Mouse (Mus musculus) R1 (cell line): Measurements from ENCODE around the gene Mrln.
A peak's percentile ranks its signal among the peaks of the same experiment; 100 is the strongest.

Experiments used
- DNase-seq: peaks from one replicate; pipeline ENCODE4 v3.0.0-alpha.2; 2018; ENCODE audit warnings: low read depth, low spot score

Gene Mrln

DNA sequence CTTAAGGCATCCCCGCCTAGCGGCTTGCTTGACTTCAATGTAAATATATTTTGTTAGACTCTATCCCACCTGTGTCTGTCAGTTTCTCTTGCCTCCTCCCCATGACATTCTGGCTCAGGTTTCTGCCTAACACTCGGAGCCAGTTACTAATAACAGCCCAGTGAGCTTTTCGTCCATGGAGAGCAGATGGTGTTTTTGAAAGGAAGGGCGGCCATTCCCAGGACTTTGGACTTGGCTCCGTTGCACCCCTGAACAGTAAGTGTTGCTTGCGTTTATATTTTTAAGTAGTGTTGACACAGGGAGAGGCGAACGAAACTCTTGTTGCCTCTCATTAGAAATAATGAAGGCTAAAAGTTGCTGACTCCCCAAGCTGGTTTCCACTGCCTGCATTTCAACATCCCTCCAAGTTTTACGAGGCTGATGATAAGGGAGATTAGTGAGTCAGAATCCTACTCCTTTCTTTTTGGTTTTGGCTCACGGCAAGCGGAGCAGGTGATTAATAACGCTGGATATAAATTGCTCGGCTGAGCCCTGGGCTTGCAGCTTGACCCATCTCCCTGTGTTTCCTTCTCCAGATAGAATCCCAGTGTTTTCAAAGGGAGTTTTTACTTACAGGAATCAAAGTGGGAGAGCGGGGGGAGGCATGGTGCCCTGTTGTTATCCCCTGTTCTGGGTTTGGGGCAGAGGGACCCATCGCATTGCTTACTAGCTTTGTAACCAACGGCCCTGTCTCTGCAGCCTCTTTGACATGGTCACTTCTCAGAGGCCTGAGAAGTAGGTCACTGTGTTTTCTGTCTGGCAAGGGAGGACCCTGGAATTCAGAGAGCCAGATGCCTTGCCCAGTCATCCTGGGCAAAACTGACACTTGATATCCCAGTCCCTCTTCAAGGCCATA, at the start of gene Mrln:
Mrln (plus strand) TSS at position 160 of the 895 bp plus-strand sequence.
- DNase-seq, result no peak

DNA sequence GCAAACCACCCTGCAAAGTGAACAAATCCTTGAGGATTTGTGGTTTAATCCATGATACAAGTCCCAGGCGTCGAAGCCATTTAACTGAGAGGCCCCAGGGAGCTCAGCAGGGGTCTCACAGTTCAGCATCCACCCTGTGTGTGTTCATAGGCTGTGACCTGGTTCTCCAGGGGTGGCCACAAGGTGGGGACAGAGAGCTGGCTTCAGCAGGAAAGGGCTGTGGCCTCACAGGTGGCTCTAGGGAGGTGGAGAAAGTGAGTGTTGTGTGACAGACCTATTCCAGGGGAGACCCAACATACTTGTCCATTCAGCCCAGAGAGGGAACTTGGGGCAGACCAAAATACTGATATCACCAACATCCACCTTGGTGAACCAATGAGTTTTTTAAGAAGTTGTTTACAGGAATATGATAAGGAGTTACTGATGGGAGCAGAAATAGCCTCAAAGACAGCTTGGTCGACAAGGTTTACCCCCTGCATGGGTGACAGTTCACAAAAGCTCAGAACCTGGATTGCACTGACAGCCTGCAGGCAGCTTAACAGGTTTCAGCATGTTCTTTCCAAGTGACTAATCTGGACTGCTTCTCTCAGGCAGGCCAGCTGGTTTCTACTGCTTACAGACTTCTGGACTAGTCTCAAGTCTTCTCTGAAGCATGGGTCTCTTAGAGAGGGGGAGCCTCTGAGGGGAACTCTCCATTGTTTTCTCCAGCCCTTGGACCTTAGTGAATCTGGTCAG, 47.9 kb upstream of the Mrln start:
- DNase-seq, result peak; percentile 76

DNA sequence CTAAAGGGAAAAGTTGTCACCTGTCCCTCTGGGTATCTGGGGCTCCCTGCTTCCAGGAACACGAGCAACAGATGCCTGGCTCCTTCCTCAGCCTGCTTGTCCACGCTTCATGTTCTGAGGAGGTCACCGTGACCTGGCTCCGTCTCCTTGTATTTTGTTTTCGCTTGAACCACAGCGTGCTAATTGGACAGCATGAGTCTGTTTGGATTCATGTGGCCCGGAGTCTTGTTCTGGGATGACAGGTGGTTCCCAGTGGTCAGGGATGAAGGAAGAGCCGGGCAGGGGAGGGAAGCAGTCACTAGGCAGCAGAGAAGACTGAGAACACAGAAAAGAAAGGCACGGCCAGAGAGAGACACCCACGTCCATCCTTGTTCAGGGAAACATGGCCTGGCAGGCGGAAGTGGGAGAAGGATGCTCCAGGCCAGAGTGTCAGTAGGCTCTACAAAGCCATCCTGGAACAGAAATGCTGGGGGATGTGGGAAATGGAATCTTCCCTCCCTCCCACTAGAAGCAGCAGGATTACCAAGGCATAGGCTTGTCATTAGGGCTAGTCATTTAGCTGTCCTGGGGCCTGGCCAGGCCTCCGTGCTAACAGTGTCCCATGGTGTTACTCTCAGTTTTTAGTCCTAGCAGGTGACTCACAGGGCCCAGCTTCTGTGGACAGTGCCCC, 44.7 kb upstream of the Mrln start:
- DNase-seq, result no peak

DNA sequence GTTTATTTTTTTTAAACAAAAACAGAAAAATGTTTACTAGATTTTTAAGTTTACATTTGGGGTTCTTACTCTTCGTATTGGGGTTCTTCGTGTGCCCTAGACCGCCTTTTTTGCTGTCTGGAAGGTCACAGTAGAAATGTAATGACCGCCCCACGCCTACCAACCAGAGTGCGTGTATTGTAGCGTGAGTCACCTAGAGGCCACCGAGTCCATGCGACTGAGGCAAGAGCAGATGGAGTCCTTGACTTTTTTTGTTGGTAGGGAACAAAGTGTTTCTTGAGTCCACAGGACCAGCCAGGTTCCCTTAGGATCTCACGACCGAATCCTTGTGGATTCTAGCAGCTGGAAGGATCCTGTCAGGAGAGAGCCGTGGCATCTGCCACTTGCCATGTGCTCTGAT, 43.7 kb upstream of the Mrln start:
- DNase-seq, result no peak

DNA sequence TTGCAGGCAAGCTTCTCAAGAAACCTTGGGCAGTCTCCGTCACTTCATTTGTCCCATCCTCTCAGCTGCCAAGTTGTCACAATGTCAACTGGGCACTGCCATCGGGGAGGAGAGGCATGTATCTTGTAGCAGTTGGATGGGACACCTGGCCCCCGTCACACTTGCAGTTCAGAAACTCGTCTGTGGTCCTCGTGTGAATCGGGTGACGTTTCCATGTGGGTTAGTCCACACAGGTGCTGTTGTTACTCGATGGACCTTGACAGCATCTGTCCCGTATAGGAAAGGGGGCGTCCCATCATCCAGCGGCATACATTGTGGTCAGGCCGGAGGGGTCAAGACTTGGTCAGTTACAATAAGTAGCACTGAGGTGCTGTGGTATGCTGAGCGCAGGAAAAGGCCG, 43.0 kb upstream of the Mrln start:
- no peak for DNase-seq

DNA sequence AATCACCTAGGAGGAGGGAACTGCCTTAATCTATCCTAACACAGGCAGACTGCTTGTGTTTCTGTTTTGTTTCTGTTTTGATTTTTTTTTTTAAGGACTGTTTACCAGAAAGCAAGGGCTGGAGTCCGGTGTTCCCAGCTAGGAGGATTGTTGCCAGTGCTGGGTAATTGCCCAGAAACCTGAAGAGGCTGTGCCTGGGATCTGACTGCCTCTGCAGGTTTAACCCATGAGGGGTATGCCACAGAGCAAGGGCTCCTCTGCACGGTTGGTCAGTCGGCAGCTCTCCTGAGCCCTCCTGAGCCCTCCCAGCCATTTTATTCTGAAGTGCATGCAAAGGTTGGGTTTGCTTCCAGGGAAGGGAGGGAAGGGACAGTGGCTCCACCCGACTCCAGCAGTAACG, 40.8 kb upstream of the Mrln start:
- no peak for DNase-seq

DNA sequence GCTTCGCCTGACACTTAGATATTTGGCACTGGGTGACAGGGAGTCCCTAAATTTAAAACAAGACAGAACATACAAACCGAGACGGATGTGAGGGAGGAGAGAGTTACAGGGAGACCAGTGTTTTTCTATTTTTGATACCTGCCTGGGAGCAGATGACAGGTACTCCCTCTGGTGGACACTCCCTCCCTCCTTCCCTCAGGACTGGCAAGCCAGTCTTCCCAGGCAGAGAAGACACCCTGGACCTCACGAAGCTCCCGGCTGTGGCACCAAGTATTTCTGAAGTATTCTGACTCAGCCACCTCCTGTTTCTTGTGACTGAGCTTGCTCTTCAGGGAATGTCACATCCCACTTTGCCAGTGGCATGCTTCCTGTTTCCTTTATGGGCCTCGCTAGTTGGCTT, 38.6 kb upstream of the Mrln start:
- DNase-seq, result no peak

DNA sequence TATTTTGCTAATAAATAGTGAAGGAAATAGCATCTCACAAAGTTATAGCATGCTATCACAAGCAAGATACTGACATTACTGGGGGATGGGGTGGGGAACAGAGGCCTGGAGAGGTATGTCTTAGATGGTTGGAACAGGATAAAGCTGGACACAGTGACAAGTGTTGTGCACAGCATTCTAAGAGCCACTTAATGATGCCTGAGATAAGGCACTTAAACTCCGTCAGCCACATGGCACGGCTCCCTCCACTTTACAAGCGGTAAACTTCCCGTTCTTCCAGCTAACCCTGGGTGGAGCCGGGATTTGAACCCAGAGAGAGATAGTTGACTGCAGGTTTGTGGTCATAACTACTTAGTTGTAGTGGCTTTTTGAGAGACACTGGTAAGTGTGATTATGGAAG, 38.0 kb upstream of the Mrln start:
- DNase-seq, result no peak

DNA sequence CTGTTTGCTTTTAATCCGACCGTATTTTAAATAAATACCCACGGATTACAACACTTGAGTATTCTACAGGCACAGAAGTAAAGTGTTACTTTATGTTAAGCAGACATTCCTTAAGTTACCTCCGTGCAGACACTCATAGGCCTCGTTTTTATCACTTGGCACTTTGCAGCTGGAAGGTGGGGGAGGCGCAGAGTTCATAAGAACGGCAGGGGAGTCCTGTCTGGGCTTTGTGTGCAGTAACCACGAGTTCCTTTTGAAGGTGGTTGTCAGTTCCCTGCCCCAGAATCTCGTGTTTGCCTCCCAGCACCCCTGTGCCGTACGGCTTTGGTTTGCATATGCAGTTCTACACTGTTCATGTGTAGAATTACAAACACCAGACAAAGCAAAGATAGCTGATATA, 36.8 kb upstream of the Mrln start:
- DNase-seq, result peak; percentile 73

DNA sequence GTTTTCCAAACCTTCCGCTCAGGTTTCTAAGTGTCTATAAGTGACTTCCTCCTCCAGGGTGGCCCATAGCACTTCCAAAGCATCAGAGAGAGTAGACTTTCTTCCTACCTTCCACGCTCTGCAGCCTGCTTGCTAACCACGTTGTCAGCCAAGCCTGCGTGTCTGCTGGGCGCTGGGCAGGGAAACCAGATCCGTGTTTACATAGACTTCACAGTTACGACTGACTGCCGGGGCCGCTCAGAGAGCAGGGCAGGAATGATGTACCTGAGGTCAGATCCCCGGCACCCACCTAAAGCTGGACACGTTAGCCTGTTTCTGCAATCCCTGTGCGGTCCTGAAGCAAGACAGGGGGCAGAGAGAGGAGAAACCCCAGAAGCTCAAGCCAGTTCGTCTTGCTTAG, 36.1 kb upstream of the Mrln start:
- DNase-seq, result no peak

DNA sequence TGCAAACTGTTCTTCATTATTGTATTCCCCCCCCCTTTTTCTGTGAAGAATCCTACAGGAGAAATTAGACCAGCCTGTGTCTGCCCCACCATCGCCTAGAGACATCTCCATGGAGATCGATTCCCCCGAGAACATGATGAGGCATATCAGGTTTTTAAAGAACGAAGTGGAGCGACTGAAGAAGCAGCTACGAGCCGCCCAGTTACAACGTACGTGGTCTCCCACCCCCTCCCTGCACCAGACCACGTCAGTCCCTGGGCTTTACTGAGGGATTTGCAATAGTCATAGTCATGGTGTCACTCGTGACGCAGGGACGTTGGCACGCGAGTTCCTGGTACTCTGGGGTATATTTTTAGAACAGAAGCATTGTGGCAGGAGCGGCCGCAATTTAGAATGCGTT, 35.4 kb upstream of the Mrln start:
- DNase-seq, result no peak

DNA sequence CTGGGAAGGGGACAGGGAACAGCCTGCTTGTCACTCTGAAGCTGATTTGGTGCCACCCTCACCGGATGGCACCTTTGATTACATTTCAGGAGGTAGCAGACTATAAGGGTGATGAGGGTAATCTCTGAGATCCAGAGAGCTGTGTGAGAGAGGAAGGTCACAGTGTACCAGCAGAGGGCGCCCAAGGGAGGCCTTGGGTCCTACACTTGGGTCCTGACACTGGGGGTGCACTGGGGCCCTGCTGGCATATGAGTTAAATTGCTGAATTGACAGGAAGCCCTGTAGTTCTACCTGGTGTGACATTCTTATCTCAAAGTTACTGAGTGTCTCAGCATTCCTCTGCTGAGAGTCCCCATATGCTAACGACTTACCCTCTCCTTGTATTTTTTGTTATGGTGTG, 31.1 kb upstream of the Mrln start:
- DNase-seq, result peak; percentile 79

DNA sequence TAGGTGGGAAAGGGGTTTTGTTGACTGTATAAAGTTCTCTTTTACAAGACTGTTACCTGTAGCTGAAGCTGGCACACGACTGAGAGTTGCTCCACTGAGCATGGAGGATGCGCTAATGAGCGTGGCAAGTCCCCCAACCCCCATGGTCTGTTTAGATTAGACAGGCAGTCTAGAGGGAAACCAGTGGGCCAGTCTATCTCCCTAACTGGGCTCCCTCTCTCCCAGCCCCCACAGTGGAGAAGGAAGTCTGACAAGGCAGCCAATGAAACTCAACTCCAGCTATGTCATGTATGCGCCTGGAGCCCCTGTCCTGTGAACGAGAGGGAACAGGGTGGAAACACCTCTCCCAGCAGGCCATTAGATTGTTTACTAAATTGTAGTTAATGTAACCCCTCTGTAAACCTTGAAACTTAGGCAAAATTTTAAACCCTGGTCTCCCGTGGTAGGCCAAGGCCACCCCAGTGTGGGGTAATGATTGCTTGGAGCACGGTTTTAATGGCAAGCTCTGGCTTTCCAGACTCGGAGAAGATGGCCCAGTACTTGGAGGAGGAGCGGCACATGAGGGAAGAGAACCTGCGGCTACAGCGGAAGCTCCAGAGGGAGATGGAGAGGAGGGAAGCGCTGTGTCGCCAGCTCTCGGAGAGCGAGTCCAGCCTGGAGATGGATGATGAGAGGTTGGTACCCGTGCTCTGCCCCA, 29.8 kb upstream of the Mrln start:
- DNase-seq, result no peak

DNA sequence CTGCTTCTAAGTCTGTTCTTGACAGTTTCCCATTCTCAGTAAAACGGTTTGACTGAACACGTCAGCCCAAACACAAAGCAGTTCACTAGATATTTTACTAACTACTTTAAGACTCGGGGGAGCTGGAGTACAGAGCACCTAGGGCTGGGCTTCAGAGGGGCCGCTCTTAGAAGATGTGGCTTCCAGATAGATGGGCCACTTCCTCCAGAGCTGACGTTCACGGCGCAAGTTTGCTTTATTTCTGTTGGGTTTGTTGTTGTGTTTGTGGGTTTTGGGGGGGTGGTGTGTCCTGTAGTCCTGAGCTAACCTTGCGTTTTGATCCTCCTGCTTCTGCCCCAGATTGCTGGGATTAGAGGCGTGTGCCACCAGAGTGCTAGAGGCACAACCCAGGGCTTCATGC, 23.7 kb upstream of the Mrln start:
- no peak for DNase-seq

DNA sequence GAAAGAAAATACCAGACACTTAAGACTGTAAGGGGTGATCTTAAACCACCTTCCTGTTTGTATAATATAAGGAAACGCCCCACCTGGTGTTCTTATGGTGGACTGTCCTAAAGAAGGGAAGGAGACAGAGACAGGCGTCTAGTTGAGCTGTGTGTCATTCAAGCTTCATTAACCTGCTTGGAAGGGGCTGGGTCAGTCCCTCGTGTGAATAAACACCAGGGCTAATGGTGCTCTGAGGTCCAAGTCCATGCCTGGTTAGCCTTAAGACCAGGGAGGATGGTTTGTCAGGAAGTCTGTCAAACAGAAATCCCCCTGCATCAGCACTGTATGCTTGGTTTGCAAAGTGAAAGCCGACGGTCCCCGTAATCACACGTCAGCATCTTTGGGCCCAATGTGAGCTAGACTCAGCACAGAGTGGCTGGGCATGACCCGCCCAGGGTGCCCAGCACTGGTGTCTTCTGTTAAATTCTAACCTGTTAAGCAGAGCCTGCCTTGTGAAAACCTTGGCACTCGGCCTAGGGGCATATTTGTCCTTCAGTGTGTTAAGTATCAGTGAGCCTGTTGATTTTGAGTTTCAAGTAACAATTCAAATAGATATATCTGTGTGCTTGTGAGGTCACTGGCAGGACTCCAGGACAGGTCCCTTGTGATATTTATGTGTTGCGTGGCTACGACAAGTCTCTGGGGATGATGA, 23.0 kb upstream of the Mrln start:
- DNase-seq, result no peak

DNA sequence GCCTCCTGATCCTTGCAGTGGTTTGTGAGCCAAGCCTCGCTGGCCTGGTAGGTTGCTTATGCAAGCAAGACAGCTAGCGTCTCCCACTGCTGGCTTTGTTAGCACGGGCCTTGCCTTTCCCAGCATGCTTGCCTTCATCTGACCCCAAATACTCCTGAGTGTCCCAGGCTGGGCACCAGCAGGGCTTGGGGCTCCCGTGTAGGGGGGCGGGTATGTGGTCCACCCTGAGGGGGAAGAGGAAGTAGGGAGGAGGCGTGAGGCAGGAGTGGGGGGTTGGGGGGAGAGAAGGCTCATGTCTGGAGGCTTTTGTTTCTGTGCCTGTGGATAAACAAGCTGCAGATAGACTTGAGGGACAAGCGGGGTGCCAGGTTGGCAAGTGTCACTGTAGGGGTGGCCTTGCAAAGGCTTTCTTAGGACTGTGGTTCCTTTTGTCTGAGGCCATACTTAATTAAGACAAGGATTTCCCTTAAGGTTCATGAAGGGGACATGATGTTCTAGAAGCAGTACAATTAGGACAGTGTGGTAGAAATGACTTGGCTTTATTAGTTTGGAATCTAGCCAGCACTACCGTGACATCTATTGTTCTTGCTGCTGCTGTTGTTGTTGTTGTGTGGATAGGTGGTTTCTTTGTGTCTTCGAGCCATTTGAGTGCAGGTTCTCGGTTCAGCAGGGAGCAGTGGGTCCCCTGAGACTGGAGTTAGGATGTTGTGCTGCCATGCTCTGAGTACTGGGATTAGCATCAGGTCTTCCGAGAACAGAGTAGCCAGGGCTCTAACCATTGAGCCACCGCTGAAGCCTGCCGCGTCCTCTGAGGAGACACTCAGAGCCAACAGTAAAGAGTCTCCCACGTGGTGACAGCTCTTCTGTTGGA, 21.0 kb upstream of the Mrln start:
- no peak for DNase-seq

DNA sequence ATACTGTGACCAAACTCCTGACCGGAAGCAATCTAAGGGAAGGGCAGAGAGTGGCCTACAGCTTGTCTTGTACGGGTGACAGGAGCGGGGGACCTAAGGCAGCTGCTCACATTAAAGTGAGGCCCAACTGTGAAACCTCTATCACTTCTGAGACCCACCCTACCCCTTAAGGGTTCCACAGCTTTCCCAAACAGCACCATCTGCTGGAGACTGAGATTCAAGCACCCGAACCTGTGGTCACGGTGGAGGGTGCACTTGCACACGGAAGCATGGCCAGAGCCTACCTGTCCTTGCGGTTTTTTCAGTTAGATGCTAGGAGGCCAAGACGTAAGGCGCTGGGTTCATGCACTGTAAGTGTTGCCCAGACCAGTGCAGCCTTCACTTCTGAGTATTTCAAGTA, 18.3 kb upstream of the Mrln start:
- peak; percentile 72 for DNase-seq

DNA sequence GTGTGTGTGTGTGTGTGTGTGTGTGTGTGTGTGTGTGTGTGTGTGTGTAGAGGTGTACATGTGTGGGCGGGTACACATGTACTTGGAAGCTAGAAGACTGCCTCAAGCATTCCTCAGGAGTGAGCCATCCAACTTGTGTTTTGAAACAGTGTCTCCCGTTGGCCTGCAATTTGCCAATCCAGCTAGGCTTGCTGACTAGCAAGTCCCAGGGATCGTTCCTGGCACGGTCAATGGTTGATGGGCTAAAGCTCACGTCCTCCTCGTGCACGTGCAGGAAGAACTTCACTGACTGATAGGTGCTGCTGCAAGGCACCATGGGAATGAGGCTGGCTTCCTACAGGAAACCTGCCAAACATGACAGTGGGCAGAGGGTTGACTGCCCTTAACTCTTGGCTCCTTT, 17.9 kb upstream of the Mrln start:
- DNase-seq, result no peak

DNA sequence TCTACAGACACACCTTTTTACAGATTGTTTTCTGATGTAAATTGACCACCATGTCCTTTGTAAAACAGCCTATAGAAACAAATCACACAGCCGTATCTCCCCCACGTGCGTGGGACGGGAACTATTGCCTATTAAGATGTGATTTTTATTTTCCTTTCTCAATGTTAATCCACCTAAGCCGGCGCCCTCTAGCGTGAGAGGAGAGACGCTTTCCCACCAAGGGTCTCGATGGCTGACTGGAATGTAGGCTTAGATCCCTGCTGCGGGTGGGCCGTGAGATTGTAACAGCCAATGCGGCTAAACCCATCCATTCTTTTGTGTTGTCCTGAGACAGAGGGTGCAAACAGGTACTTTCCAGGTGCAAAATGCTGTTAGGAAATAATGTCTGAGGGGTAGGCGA, 14.6 kb upstream of the Mrln start:
- DNase-seq, result peak; percentile 79

DNA sequence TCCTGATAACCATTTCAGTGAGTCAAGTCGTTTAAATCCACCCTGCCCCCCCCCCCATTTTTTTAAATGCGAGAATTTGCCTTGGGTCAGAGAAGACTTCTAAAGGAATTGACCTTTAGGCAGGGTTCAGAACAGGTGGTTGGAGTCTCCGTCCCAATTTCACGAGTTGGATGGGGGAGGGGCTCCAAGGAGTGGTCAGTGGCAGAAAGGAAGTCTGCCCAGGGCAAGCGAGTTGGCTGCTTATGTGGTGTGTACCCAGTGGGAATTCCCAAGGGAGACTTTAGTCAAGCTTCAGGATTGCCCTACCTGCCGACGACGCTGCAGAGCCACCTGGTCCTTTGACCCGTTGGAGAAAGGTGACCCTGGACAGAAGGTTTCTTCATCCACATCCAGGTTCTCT, 10.2 kb upstream of the Mrln start:
- DNase-seq, result no peak
